Mouse (Mus musculus) c-Kit-positive CD71-positive TER-119-negative erythroid progenitor cells, embryonic 14.5 days (primary cell): ENCODE measurements at regions not wholly inside any gene's neighbourhood (a gene's known extent, or its start where the extent isn't known, plus 50 kb on each side); places are given as distances from the start of the nearest gene placed in this dataset.
"Not testable (repeated sequence)": the region's sequence is repeated elsewhere in the genome, so short reads cannot be mapped to it uniquely, and the experiment has no call there.

Experiments
- DNase-seq: peaks from one replicate; pipeline ENCODE4 v3.0.0-alpha.2; 2013; ENCODE audit warnings: low read depth

- DNase-seq = not testable (repeated sequence)
Observed at GRCm38 (mm10) chr7:29639591-29639990, 87.2 kb downstream of the Catsperg2 start.

GRCm38 (mm10) chr7:29602356-29602755 is 83.9 kb upstream of the Sipa1l3 start:
- no peak for DNase-seq

GRCm38 (mm10) chr7:29601337-29601736 is 82.9 kb upstream of the Sipa1l3 start:
- no peak for DNase-seq

- DNase-seq = peak; percentile 15
Observed at GRCm38 (mm10) chr7:29597291-29597690, 78.8 kb upstream of the Sipa1l3 start.

- no peak for DNase-seq
Observed at GRCm38 (mm10) chr7:29578128-29578527, 59.7 kb upstream of the Sipa1l3 start.

- no peak for DNase-seq
Observed at GRCm38 (mm10) chr7:29575606-29576005, 57.2 kb upstream of the Sipa1l3 start.
